Mouse (Mus musculus) cerebellum, adult 11-12 months (tissue): ENCODE data around the gene Tnk2.
A peak's percentile ranks its signal among the peaks of the same experiment; 100 is the strongest.

Experiments
- DNase-seq: peaks from one replicate; pipeline ENCODE4 v3.0.0; 2022

The Tnk2 gene

GRCm38 (mm10) chr16:32643661-32644061, at the start of gene Tnk2:
Tnk2 (plus strand) TSS chr16:32643874.
- DNase-seq = peak; percentile 88

- no peak for DNase-seq
Observed at GRCm38 (mm10) chr16:32593916-32594315, 49.8 kb upstream of the Tnk2 start.

GRCm38 (mm10) chr16:32594701-32595100, 49.0 kb upstream of the Tnk2 start:
- no peak for DNase-seq

- DNase-seq = no peak
Observed at GRCm38 (mm10) chr16:32595142-32595855, 48.4 kb upstream of the Tnk2 start.

GRCm38 (mm10) chr16:32597909-32598381, 45.7 kb upstream of the Tnk2 start:
- DNase-seq = peak; percentile 19

GRCm38 (mm10) chr16:32599151-32599550, 44.5 kb upstream of the Tnk2 start:
- DNase-seq = no peak

- no peak for DNase-seq
Observed at GRCm38 (mm10) chr16:32602193-32602685, 41.4 kb upstream of the Tnk2 start.

GRCm38 (mm10) chr16:32607562-32608343, 35.9 kb upstream of the Tnk2 start:
- peak; percentile 9 for DNase-seq

- no peak for DNase-seq
Observed at GRCm38 (mm10) chr16:32608344-32608711, 35.3 kb upstream of the Tnk2 start.

- DNase-seq = peak; percentile 99
Observed at GRCm38 (mm10) chr16:32608712-32609400, 34.8 kb upstream of the Tnk2 start, which contains the start of gene Tfrc. Tfrc (plus strand) TSS chr16:32608920.

GRCm38 (mm10) chr16:32609401-32609779, 34.3 kb upstream of the Tnk2 start:
- DNase-seq = no peak

- DNase-seq = peak; percentile 22
Observed at GRCm38 (mm10) chr16:32610460-32611255, 33.0 kb upstream of the Tnk2 start.

- no peak for DNase-seq
Observed at GRCm38 (mm10) chr16:32612052-32612451, 31.6 kb upstream of the Tnk2 start.

- no peak for DNase-seq
Observed at GRCm38 (mm10) chr16:32613269-32613834, 30.3 kb upstream of the Tnk2 start.

- DNase-seq = no peak
Observed at GRCm38 (mm10) chr16:32614047-32614446, 29.6 kb upstream of the Tnk2 start.

- no peak for DNase-seq
Observed at GRCm38 (mm10) chr16:32618946-32619345, 24.7 kb upstream of the Tnk2 start.

GRCm38 (mm10) chr16:32628140-32628539, 15.5 kb upstream of the Tnk2 start:
- no peak for DNase-seq

GRCm38 (mm10) chr16:32632328-32632824, 11.3 kb upstream of the Tnk2 start:
- DNase-seq = no peak

- no peak for DNase-seq
Observed at GRCm38 (mm10) chr16:32633486-32634012, 10.1 kb upstream of the Tnk2 start.

- DNase-seq = no peak
Observed at GRCm38 (mm10) chr16:32634183-32634582, 9.5 kb upstream of the Tnk2 start.

- no peak for DNase-seq
Observed at GRCm38 (mm10) chr16:32635314-32635713, 8.4 kb upstream of the Tnk2 start.

- no peak for DNase-seq
Observed at GRCm38 (mm10) chr16:32636331-32636730, 7.3 kb upstream of the Tnk2 start.
